Mouse (Mus musculus): ENCODE results near the gene Tyw1. TPM values are rescaled to one million over a fixed set of nuclear protein-coding genes. Genes with fewer than 3 reads are reported as not detected.

Tyw1 gene
- polyA plus RNA-seq, 1 experiment from 2014 or later = 26.4 TPM

DNA sequence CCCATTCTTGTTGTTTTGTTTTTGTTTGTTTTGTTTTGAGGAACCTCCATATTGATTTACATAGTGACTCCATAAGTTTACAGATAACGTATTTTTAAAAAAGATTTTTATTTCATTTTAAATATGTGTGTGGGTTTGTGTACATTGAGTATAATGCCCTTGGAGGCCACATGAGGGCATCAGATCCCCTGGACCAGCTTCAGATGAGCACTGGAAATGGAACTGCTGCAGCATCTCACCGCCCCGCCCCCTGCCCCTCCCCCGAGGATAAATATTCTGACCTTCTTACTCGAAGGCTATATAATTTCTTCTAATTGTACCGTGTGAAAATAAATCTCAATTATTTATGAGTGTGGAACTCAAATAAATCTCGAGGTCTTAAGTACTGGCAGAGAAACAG, 99.8 kb downstream of the Tyw1 start:
- Histone ChIP-seq H3K4me1 (ENCODE audit: control insufficient read depth, insufficient read depth, low read length) (no peaks in the 10 kb centered on the region), H3K36me3 (ENCODE audit: control insufficient read depth, insufficient read depth, low read length) (no peaks in the 10 kb centered on the region), H3K4me3 (replicated peaks; ENCODE audit: low read depth, low read length) (no peak overlapping the region), H3K27ac (replicated peaks; ENCODE audit: low read depth, low read length) (no peak overlapping the region), H3K4me2 (ENCODE audit: low read length) (no peak overlapping the region), H3K27me3 (ENCODE audit: control insufficient read depth, insufficient read depth, low read length) (no peaks in the 10 kb centered on the region), H3K9me3 (ENCODE audit: control insufficient read depth, low read length) (no peaks in the 10 kb centered on the region), H3K9ac (replicated peaks; ENCODE audit: low read length) (no peak overlapping the region)
- no peak for ATAC-seq (ENCODE audit: low FRiP score, low TSS enrichment)
- 66% methylated on average over 7 of the region's 7 CpGs for WGBS
- DNase-seq = no peak

DNA sequence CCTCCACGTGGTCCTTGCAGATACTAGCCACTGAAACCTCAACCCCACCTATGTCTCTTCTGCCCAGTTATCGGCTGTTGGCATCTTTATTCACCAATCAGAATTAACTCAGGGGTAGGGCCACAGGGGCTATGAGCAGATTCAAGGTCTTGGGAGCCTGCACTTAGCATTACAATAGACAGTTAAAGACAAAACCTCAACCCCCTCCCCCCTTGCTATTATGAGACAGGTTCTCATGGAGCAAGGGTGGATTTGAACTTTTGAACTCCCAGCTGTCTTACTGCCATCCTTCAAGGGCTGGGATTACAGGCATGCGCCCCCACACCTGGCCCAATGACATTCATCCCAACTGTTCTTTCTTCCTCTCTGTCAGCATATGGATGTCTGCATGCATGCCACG, 107.7 kb downstream of the Tyw1 start:
- H3K36me3 ChIP-seq (ENCODE audit: control insufficient read depth, insufficient read depth, low read length) = no peaks in the 10 kb centered on the region
- no peaks in the 10 kb centered on the region for H3K9me3 ChIP-seq (ENCODE audit: control insufficient read depth, low read length)
- no peaks in the 10 kb centered on the region for H3K4me1 ChIP-seq (ENCODE audit: control insufficient read depth, insufficient read depth, low read length)
- WGBS = 61% methylated on average over 4 of the region's 4 CpGs
- H3K27me3 ChIP-seq (ENCODE audit: control insufficient read depth, insufficient read depth, low read length) = no peaks in the 10 kb centered on the region
- no peak overlapping the region for H3K27ac ChIP-seq (replicated peaks; ENCODE audit: low read depth, low read length)
- no peak overlapping the region for H3K4me2 ChIP-seq (ENCODE audit: low read length)
- no peak overlapping the region for H3K4me3 ChIP-seq (replicated peaks; ENCODE audit: low read depth, low read length)
- DNase-seq (no peak), ATAC-seq (ENCODE audit: low FRiP score, low TSS enrichment) (no peak)
- H3K9ac ChIP-seq (replicated peaks; ENCODE audit: low read length) = no peak overlapping the region

DNA sequence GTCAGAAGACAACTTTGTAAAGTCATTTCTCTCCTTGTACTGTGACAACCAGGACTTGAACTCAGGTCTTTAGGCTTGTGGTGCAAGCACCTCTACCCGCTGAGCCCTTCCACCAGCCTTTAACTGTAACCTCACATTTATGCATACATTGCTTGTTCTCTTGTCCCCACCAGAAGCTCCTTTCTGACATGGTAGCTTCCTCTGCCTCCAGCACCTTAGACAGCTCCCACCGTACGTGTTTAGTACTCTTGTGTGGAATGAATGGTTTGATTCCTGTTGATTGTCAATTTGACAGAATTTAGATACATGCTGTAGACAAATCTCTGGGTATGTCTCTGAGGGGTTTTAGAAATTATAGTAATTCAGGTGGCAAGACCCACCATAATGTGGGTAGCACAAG, 108.4 kb downstream of the Tyw1 start:
- Histone ChIP-seq H3K27ac (replicated peaks; ENCODE audit: low read depth, low read length) (no peak overlapping the region), H3K27me3 (ENCODE audit: control insufficient read depth, insufficient read depth, low read length) (no peaks in the 10 kb centered on the region), H3K36me3 (ENCODE audit: control insufficient read depth, insufficient read depth, low read length) (no peaks in the 10 kb centered on the region), H3K9ac (replicated peaks; ENCODE audit: low read length) (no peak overlapping the region), H3K4me1 (ENCODE audit: control insufficient read depth, insufficient read depth, low read length) (no peaks in the 10 kb centered on the region), H3K4me3 (replicated peaks; ENCODE audit: low read depth, low read length) (no peak overlapping the region), H3K4me2 (ENCODE audit: low read length) (no peak overlapping the region), H3K9me3 (ENCODE audit: control insufficient read depth, low read length) (no peaks in the 10 kb centered on the region)
- WGBS = 64% methylated on average over 3 of the region's 3 CpGs
- DNase-seq (no peak), ATAC-seq (ENCODE audit: low FRiP score, low TSS enrichment) (no peak)

DNA sequence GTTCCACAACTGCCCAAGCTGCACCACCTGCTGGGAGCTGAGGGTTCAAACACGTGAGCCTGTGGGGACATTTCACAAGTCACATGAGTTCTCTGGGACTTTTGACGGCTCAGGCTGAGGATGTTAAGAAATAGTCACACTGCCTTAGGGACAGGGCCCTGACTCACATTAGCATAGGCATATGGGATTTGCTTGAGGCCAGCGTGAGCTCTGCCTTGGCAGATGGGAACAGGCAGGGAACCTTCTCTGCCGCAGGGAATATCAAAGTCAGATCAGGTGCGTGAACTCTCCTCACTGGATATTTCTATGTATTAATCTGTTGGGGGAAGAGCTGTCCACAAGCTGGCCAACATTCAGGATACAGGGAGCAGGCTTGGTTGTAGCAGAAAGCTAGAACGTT, 112.8 kb downstream of the Tyw1 start:
- Histone ChIP-seq H3K36me3 (ENCODE audit: control insufficient read depth, insufficient read depth, low read length) (no peaks in the 10 kb centered on the region), H3K9me3 (ENCODE audit: control insufficient read depth, low read length) (no peaks in the 10 kb centered on the region), H3K9ac (replicated peaks; ENCODE audit: low read length) (no peak overlapping the region), H3K27me3 (ENCODE audit: control insufficient read depth, insufficient read depth, low read length) (no peaks in the 10 kb centered on the region), H3K4me3 (replicated peaks; ENCODE audit: low read depth, low read length) (no peak overlapping the region), H3K27ac (replicated peaks; ENCODE audit: low read depth, low read length) (no peak overlapping the region), H3K4me1 (ENCODE audit: control insufficient read depth, insufficient read depth, low read length) (no peaks in the 10 kb centered on the region), H3K4me2 (ENCODE audit: low read length) (no peak overlapping the region)
- ATAC-seq (ENCODE audit: low FRiP score, low TSS enrichment) (no peak), DNase-seq (no peak)
- WGBS = 79% methylated on average over 6 of the region's 6 CpGs

DNA sequence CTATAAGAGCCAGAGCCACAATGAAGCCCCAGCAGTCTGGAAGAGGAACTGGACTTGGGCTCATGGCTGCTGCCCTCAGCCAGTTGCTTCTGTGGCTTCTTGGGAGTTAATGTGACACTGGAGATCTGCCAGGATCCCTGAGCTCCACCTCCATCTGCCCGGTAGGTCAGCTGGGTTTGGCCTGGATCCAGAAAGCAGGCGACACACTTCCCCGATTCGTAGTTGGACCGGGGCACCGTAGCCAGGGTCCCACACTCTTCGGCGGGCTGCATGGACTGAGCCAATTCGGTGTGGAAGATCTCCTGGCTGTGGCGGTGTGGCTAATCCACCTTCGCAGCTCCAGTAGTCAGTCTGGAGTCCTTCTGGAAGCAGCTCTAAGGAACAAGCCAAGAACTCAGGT, 113.8 kb downstream of the Tyw1 start, which contains the start of gene Caln1:
TSS of gene Caln1 (plus strand) at position 219 of the 400 bp plus-strand sequence.
- no peak for ATAC-seq (ENCODE audit: low FRiP score, low TSS enrichment)
- WGBS = 88% methylated on average over 11 of the region's 11 CpGs

DNA sequence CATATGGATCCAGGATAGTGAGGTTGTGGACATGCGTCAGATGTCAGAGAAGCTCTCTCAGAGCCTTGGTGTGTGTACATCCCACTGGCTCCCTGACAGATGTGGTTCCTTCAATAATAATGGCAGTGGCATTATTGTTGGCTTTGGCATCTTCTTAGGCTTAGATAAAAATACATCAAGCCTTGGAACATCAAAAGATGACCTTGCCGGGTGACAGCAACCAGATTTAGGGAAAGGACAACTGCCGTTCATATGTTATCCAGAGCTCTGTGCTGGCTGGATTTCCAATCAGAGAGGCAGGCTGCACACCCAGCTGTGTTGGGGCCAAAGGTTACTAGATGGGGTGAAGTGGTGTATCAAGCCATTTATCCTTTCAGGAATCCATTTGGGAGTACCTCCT, 120.0 kb downstream of the Tyw1 start:
- Histone ChIP-seq H3K36me3 (ENCODE audit: control insufficient read depth, insufficient read depth, low read length) (no peaks in the 10 kb centered on the region), H3K4me3 (replicated peaks; ENCODE audit: low read depth, low read length) (no peak overlapping the region), H3K4me1 (ENCODE audit: control insufficient read depth, insufficient read depth, low read length) (no peaks in the 10 kb centered on the region), H3K9ac (replicated peaks; ENCODE audit: low read length) (no peak overlapping the region), H3K4me2 (ENCODE audit: low read length) (no peak overlapping the region), H3K9me3 (ENCODE audit: control insufficient read depth, low read length) (no peaks in the 10 kb centered on the region), H3K27me3 (ENCODE audit: control insufficient read depth, insufficient read depth, low read length) (no peaks in the 10 kb centered on the region), H3K27ac (replicated peaks; ENCODE audit: low read depth, low read length) (no peak overlapping the region)
- DNase-seq (no peak), ATAC-seq (ENCODE audit: low FRiP score, low TSS enrichment) (no peak)
- 92% methylated on average over 3 of the region's 3 CpGs for WGBS

More for the DNA sequence above, 113.8 kb downstream of the Tyw1 start, which contains the start of gene Caln1:
- Histone ChIP-seq H3K4me3 (replicated peaks; ENCODE audit: low read depth, low read length) (no peak within 1 kb of the TSS), H3K4me2 (ENCODE audit: low read length) (no peak within 1 kb of the TSS), H3K27me3 (ENCODE audit: control insufficient read depth, insufficient read depth, low read length) (no peaks in the 10 kb centered on the region), H3K4me1 (ENCODE audit: control insufficient read depth, insufficient read depth, low read length) (no peaks in the 10 kb centered on the region), H3K27ac (replicated peaks; ENCODE audit: low read depth, low read length) (no peak within 1 kb of the TSS), H3K9me3 (ENCODE audit: control insufficient read depth, low read length) (no peaks in the 10 kb centered on the region), H3K9ac (replicated peaks; ENCODE audit: low read length) (no peak within 1 kb of the TSS), H3K36me3 (ENCODE audit: control insufficient read depth, insufficient read depth, low read length) (no peaks in the 10 kb centered on the region)
- DNase-seq = no peak

DNA sequence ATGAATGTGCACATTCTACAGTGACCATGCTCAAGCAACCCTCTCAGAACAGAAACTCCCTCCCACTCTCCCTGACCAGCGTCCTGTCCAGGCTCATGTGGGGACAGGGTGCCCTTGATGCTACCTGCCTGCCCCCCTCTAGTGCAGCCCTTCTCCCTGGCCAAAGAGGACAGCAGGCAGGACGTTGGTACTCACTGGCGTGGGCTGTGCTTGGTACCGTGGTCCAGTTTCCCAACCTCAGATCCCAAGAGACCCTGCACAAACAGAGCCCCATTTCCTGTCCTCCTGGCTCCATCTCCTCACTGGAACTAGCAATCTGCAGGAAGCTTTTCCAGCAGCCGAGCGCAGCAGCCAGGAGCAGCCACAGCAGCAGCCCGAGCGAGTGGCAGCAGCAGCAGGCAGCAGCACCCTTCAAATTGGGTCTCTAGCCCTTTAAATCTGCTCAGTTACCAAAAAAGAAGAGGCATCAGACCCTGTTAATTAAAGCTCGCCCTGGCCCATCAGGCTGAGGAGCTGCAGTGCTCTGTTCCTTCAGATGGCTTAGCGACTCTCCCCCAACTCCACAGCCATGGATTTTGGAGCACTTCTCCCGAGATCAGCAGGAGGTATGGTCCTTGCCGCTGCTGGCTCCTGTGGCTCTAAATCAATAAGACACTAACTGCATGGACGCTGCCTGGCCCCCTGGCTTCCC, 128.9 kb downstream of the Tyw1 start, which contains the start of gene A330070K13Rik:
TSS of gene A330070K13Rik (minus strand) at position 410 of the 691 bp plus-strand sequence.
- ATAC-seq (ENCODE audit: low FRiP score, low TSS enrichment) = no peak
- Histone ChIP-seq H3K9ac (replicated peaks; ENCODE audit: low read length) (peak within 1 kb of the TSS; percentile 36), H3K9me3 (ENCODE audit: control insufficient read depth, low read length) (no peaks in the 10 kb centered on the region), H3K36me3 (ENCODE audit: control insufficient read depth, insufficient read depth, low read length) (no peaks in the 10 kb centered on the region), H3K4me3 (replicated peaks; ENCODE audit: low read depth, low read length) (peak within 1 kb of the TSS; percentile 18), H3K27me3 (ENCODE audit: control insufficient read depth, insufficient read depth, low read length) (no peaks in the 10 kb centered on the region), H3K4me1 (ENCODE audit: control insufficient read depth, insufficient read depth, low read length) (no peaks in the 10 kb centered on the region), H3K27ac (replicated peaks; ENCODE audit: low read depth, low read length) (no peak within 1 kb of the TSS), H3K4me2 (ENCODE audit: low read length) (peak within 1 kb of the TSS; percentile 46)
- peak; percentile 54 for DNase-seq
- 16% methylated on average over 13 of the region's 13 CpGs for whole genome bisulfite sequencing

DNA sequence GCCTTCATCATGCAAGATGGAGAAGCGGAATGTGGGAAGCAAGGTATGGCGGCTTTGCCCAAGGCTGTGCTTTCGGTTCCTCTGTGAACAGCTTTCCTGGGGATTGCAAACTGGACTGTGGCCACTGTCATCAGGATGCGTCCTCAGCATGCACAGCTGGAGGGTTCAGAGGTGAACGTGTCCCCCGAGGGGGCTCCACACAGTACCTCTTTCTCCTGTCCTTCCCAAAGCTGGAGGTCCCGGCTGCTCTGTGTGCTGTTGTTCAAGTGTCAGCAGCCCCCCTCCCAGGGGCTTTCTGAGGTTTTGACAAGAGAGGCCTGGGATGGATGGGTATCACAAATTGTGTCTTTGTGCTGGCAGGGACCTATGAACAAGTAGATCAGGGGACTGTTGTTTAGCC, 131.0 kb downstream of the Tyw1 start:
- no peak for ATAC-seq (ENCODE audit: low FRiP score, low TSS enrichment)
- 57% methylated on average over 7 of the region's 7 CpGs for WGBS
- Histone ChIP-seq H3K4me1 (ENCODE audit: control insufficient read depth, insufficient read depth, low read length) (no peaks in the 10 kb centered on the region), H3K27me3 (ENCODE audit: control insufficient read depth, insufficient read depth, low read length) (no peaks in the 10 kb centered on the region), H3K27ac (replicated peaks; ENCODE audit: low read depth, low read length) (no peak overlapping the region), H3K36me3 (ENCODE audit: control insufficient read depth, insufficient read depth, low read length) (no peaks in the 10 kb centered on the region), H3K4me2 (ENCODE audit: low read length) (no peak overlapping the region), H3K4me3 (replicated peaks; ENCODE audit: low read depth, low read length) (no peak overlapping the region), H3K9ac (replicated peaks; ENCODE audit: low read length) (no peak overlapping the region), H3K9me3 (ENCODE audit: control insufficient read depth, low read length) (no peaks in the 10 kb centered on the region)
- no peak for DNase-seq

Data from midbrain, embryonic 14.5 days (tissue).